Mouse (Mus musculus): ENCODE measurements at regions not wholly inside any gene's neighbourhood (a gene's known extent, or its start where the extent isn't known, plus 50 kb on each side); places are given as distances from the start of the nearest gene placed in this dataset.

DNA sequence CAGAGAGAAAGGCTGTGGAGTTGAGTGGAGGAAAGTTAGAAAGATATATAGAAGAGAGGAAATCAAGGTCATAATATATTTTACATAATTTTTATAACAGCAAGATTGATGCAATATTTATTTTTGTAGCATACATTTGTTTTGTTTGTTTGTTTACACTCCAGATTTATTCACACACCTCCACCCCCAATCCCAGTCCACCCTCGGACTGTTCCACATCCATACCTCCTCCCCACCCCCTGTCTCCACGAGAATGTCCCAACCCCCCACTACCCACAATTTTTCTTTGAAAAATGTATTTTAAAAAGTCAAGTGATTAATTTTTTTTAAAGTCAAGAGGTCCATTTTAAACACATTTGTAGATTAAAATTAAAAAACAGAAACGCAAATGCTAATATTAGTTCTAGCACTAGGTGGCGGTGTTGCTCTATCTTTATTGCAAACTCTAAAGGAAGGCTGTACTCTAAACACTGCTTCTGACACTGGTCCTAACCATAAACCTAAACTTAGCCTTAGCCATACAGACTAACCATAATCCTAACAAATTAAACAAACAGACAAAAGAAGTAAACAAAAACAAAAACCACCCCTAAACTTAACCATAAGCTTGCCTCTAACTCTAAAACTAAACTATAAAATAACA, 67.8 kb downstream of the Olfr1505 start:
- Histone ChIP-seq H3K4me2 (no peak overlapping the region), H3K27me3 (ENCODE audit: insufficient read depth, low read length) (no peaks in the 10 kb centered on the region), H3K9ac (no peak overlapping the region), H3K9me3 (ENCODE audit: low read depth, low read length) (no peaks in the 10 kb centered on the region), H3K4me1 (ENCODE audit: insufficient read depth) (no peaks in the 10 kb centered on the region), H3K36me3 (ENCODE audit: insufficient read depth) (no peaks in the 10 kb centered on the region), H3K27ac (ENCODE audit: low read depth) (no peak overlapping the region), H3K4me3 (ENCODE audit: low read depth, low read length) (no peak overlapping the region)
- WGBS = 14% methylated on average over 4 of the region's 4 CpGs
- no peak for ATAC-seq (ENCODE audit: insufficient read depth)
- DNase-seq = peak; percentile 89
- peak; percentile 72 for TF ChIP-seq CTCF (IDR thresholded peaks at IDR 0.05; ENCODE audit: low read depth)

DNA sequence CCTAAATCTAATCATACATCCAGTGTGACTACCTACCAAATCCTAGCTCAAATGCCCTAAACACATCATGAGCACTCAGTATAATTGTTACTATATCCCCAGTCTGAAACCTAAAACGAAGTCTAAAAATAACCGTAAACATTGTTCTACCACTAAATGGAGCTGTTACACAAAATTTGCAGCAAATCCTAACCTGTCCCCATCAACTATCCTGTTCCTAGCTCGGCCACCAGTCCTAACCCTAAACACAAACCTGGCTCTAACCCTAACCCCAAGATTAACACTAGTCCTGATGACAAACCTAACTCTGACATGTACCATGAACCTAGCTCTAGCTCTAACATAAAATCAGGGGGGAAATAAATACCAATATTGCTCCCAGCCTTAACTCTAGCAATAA, 69.5 kb downstream of the Olfr1505 start:
- 63% methylated on average over 3 of the region's 3 CpGs for WGBS
- DNase-seq = peak; percentile 26
- H3K27ac ChIP-seq (ENCODE audit: low read depth) = no peak overlapping the region

More for the DNA sequence above, 69.5 kb downstream of the Olfr1505 start:
- peak; percentile 24; the same call in 1 of the 2 replicates for TF ChIP-seq CTCF (IDR thresholded peaks at IDR 0.05; ENCODE audit: low read depth)
- no peak overlapping the region for H3K4me3 ChIP-seq (ENCODE audit: low read depth, low read length)
- no peak overlapping the region for H3K4me2 ChIP-seq
- H3K27me3 ChIP-seq (ENCODE audit: insufficient read depth, low read length) = no peaks in the 10 kb centered on the region
- H3K9ac ChIP-seq = no peak overlapping the region
- H3K9me3 ChIP-seq (ENCODE audit: low read depth, low read length) = no peaks in the 10 kb centered on the region
- no peaks in the 10 kb centered on the region for H3K4me1 ChIP-seq (ENCODE audit: insufficient read depth)
- H3K36me3 ChIP-seq (ENCODE audit: insufficient read depth) = no peaks in the 10 kb centered on the region
- ATAC-seq (ENCODE audit: insufficient read depth) = no peak
